Comparison of ENCODE assay signal across 30 mouse cellular contexts in the genomic region with DNA sequence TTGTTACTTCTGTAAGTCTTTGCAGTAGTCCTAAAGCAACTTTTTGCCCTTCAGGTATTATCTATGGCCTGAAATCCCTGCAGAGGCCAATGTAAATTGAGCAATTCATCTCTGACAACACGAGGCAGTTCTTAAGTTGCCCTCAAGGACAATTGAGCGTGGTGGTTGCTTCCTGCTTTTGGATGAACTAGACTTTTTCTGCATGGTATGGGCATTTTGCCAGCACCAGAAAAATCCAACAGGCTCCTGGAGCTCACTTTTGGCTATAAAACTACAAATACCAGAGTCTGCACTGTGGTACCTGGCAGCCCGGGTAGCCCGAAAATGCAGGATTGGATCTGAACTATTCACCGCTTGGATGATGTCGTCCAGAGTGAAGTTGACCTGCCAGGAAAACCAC. TPM values are rescaled to one million over a fixed set of nuclear protein-coding genes. Genes with fewer than 3 reads are reported as not detected.
A peak's percentile ranks its signal among the peaks of the same experiment; 100 is the strongest.
DNase-seq lines count a peak whose midpoint lies in the region; ATAC-seq and TF ChIP-seq lines count a peak whose summit lies in the region.
"Had no signal": no experiment of that assay in that cellular context is flagged by ENCODE, and none has a peak within 500 bp of the region (broad histone marks: within the 10 kb centered on the region; RNA-seq: fewer than 3 reads in every experiment).

No protein-coding gene starts in this region.

- peak; percentile 37 for DNase-seq in intestine, embryonic 14.5 days (ENCODE audit: low spot score)
- DNase-seq in 3T3-L1 (ENCODE audit: low read depth, low spot score), result peak; percentile 22
- peak; percentile 40 for DNase-seq in MEL (ENCODE audit: low read depth, low spot score)
- DNase-seq in adrenal gland, postnatal 14 days, result peak; percentile 56
- DNase-seq in cerebellum, postnatal 14 days, result no peak
- DNase-seq in kidney, adult 8-10 months, result no peak
- DNase-seq in cerebellum, adult 9-10 months, result no peak
- DNase-seq: B cell, adult 2 months; cerebellum, adult 18-20 months; cerebellum, postnatal 10 days; embryo, embryonic 11 days; kidney, adult 18-20 months had no signal

- no peaks in the 10 kb centered on the region for H3K36me3 ChIP-seq in intestine, embryonic 14.5 days (ENCODE audit: control insufficient read depth, insufficient read depth, low read length)
- no peaks in the 10 kb centered on the region for H3K36me3 ChIP-seq in intestine, embryonic 15.5 days
- H3K36me3 ChIP-seq in MEL (ENCODE audit: control insufficient read depth in 1 of 2, insufficient read depth in 2 of 2, low read length in 2 of 2), result no peaks in the 10 kb centered on the region; a peak in 2 of 4 replicates
- H3K36me3 ChIP-seq: embryonic facial prominence, embryonic 15.5 days; forebrain, embryonic 15.5 days; G1E; heart, embryonic 12.5 days; hindbrain, embryonic 10.5 days; kidney, embryonic 15.5 days had no signal

- H3K4me2 ChIP-seq in intestine, embryonic 14.5 days (ENCODE audit: low read length), result no peak overlapping the region
- no peak overlapping the region for H3K4me2 ChIP-seq in intestine, embryonic 15.5 days (replicated peaks)
- H3K4me2 ChIP-seq: embryonic facial prominence, embryonic 15.5 days; forebrain, embryonic 15.5 days; heart, embryonic 12.5 days; hindbrain, embryonic 14.5 days; kidney, embryonic 15.5 days had no signal

- no peaks in the 10 kb centered on the region for H3K9me3 ChIP-seq in intestine, embryonic 14.5 days (ENCODE audit: control insufficient read depth, low read length)
- no peaks in the 10 kb centered on the region for H3K9me3 ChIP-seq in intestine, embryonic 15.5 days
- no peaks in the 10 kb centered on the region for H3K9me3 ChIP-seq in MEL (replicated peaks; ENCODE audit: insufficient read depth, low read length)
- H3K9me3 ChIP-seq: embryonic facial prominence, embryonic 15.5 days; forebrain, embryonic 15.5 days; G1E; heart, embryonic 12.5 days; hindbrain, embryonic 10.5 days; kidney, embryonic 15.5 days had no signal

- H3K27me3 ChIP-seq in intestine, embryonic 14.5 days (replicated peaks; ENCODE audit: control insufficient read depth, insufficient read depth, low read length), result no peaks in the 10 kb centered on the region
- H3K27me3 ChIP-seq in intestine, embryonic 15.5 days (replicated peaks), result no peaks in the 10 kb centered on the region
- no peaks in the 10 kb centered on the region for H3K27me3 ChIP-seq in MEL (ENCODE audit: control insufficient read depth in 1 of 2, insufficient read depth in 2 of 2, low read length in 2 of 2)
- H3K27me3 ChIP-seq: embryonic facial prominence, embryonic 15.5 days; forebrain, embryonic 15.5 days; heart, embryonic 12.5 days; kidney, embryonic 15.5 days had no signal

- H3K4me1 ChIP-seq in intestine, embryonic 14.5 days (replicated peaks; ENCODE audit: control insufficient read depth, insufficient read depth, low read length), result no peaks in the 10 kb centered on the region
- H3K4me1 ChIP-seq in intestine, embryonic 15.5 days (replicated peaks), result no peaks in the 10 kb centered on the region
- H3K4me1 ChIP-seq in MEL (ENCODE audit: control insufficient read depth in 1 of 2, insufficient read depth in 2 of 2, low read length in 2 of 2), result peaks cover 6 to 11% of the 10 kb centered on the region in 2 experiments; a peak in 3 of 4 replicates
- H3K4me1 ChIP-seq: embryonic facial prominence, embryonic 15.5 days; forebrain, embryonic 15.5 days; hindbrain, embryonic 10.5 days; kidney, embryonic 15.5 days had no signal

- H3K4me3 ChIP-seq in intestine, embryonic 14.5 days (ENCODE audit: low read depth, low read length), result no peak overlapping the region
- H3K4me3 ChIP-seq in intestine, embryonic 15.5 days (replicated peaks), result no peak overlapping the region
- no peak overlapping the region for H3K4me3 ChIP-seq in MEL (ENCODE audit: control insufficient read depth in 1 of 2, insufficient read depth in 1 of 2, low read depth in 2 of 2, low read length in 2 of 2)
- H3K4me3 ChIP-seq: embryonic facial prominence, embryonic 15.5 days; erythroblast, embryonic 14.5 days; forebrain, embryonic 15.5 days; heart, embryonic 12.5 days; hindbrain, embryonic 10.5 days; kidney, embryonic 15.5 days had no signal

- no peak for TF ChIP-seq POLR2A in MEL (IDR thresholded peaks at IDR 0.05; ENCODE audit: control insufficient read depth in 1 of 2, insufficient read depth in 1 of 2, low read depth in 1 of 2, low read length in 2 of 2, poor library complexity in 1 of 2)

- TF ChIP-seq RAD21 in MEL (IDR thresholded peaks at IDR 0.05; ENCODE audit: low read depth, low read length), result no peak

- no peak for TF ChIP-seq EP300 in MEL (IDR thresholded peaks at IDR 0.05; ENCODE audit: low read depth in 1 of 2, low read length in 2 of 2)

- H3K27ac ChIP-seq in intestine, embryonic 14.5 days (ENCODE audit: low read depth), result no peak overlapping the region
- no peak overlapping the region for H3K27ac ChIP-seq in intestine, embryonic 15.5 days
- H3K27ac ChIP-seq in MEL (ENCODE audit: control insufficient read depth, low read depth, low read length), result no peak overlapping the region
- H3K27ac ChIP-seq: embryonic facial prominence, embryonic 15.5 days; forebrain, embryonic 15.5 days; hindbrain, embryonic 10.5 days; hindbrain, embryonic 14.5 days; kidney, embryonic 15.5 days had no signal

- no peaks in the 10 kb centered on the region for H3K79me2 ChIP-seq in MEL (ENCODE audit: control insufficient read depth, insufficient read depth, low read length, poor library complexity)

- 71% methylated on average over 6 of the region's 6 CpGs for WGBS in intestine, embryonic 14.5 days
- 68% methylated on average over 6 of the region's 6 CpGs for WGBS in intestine, embryonic 15.5 days

- ATAC-seq in intestine, embryonic 14.5 days (replicated peaks; ENCODE audit: low FRiP score, low TSS enrichment, low read depth), result no peak
- no peak for ATAC-seq in intestine, embryonic 15.5 days
- ATAC-seq: CD4-positive, CD25-positive, alpha-beta regulatory T cell, adult 4 months; forebrain, embryonic 15.5 days had no signal

- no peak overlapping the region for H3K9ac ChIP-seq in intestine, embryonic 14.5 days (ENCODE audit: low read length)
- no peak overlapping the region for H3K9ac ChIP-seq in intestine, embryonic 15.5 days
- no peak overlapping the region for H3K9ac ChIP-seq in MEL (ENCODE audit: control insufficient read depth, low read depth, low read length, poor library complexity, severe bottlenecking)
- H3K9ac ChIP-seq: embryonic facial prominence, embryonic 15.5 days; forebrain, embryonic 15.5 days; heart, embryonic 12.5 days; hindbrain, embryonic 14.5 days; kidney, embryonic 15.5 days had no signal

- no peak for TF ChIP-seq CTCF in MEL (IDR thresholded peaks at IDR 0.05 in 2 of 3, conservative IDR thresholded peaks at IDR 0.05 in 1 of 3; ENCODE audit: control insufficient read depth in 1 of 3, insufficient read depth in 1 of 3, low read depth in 2 of 3, low read length in 3 of 3, poor library complexity in 1 of 3, severe bottlenecking in 1 of 3)

TF ChIP-seq in MEL, 35 proteins besides CTCF, POLR2A, EP300 and RAD21:
- no peak for TF ChIP-seq ZNF384 (IDR thresholded peaks at IDR 0.05; ENCODE audit: low read depth, low read length)
- no peak for TF ChIP-seq MYB (IDR thresholded peaks at IDR 0.05; ENCODE audit: low read depth, low read length)
- TF ChIP-seq USF1 (IDR thresholded peaks at IDR 0.05; ENCODE audit: low read depth, low read length), result no peak
- no peak for TF ChIP-seq POLR2AphosphoS5 (IDR thresholded peaks at IDR 0.05; ENCODE audit: borderline replicate concordance, low read depth, low read length)
- no peak for TF ChIP-seq NRF1 (IDR thresholded peaks at IDR 0.05; ENCODE audit: insufficient read depth, low read depth, low read length, poor library complexity, severe bottlenecking)
- TF ChIP-seq RCOR1 (IDR thresholded peaks at IDR 0.05; ENCODE audit: low read depth, low read length), result no peak
- no peak for TF ChIP-seq GATA1 (IDR thresholded peaks at IDR 0.05; ENCODE audit: low read depth, low read length)
- TF ChIP-seq MAZ (IDR thresholded peaks at IDR 0.05; ENCODE audit: low read depth, low read length), result no peak
- no peak for TF ChIP-seq MAX (IDR thresholded peaks at IDR 0.05; ENCODE audit: low read length)
- no peak for TF ChIP-seq ZC3H11A (IDR thresholded peaks at IDR 0.05; ENCODE audit: low read depth, low read length)
- TF ChIP-seq GABPA (IDR thresholded peaks at IDR 0.05; ENCODE audit: low read depth, low read length), result no peak
- TF ChIP-seq TAL1 (IDR thresholded peaks at IDR 0.05; ENCODE audit: low read length), result no peak
TF ChIP-seq in MEL: peak in this region for 0.

RNA-seq across cellular contexts. Expression of a gene that starts 27.0 kb away (rescaled TPM):
- not detected in 2 replicates for polyA plus RNA-seq in intestine, embryonic 14.5 days (2014; fragmentation: Nextera tagmentation; extraction: Ambion mirVana)
- not detected in 2 replicates for polyA plus RNA-seq in intestine, embryonic 15.5 days (2015; fragmentation: Nextera tagmentation; extraction: Ambion mirVana)
- not detected in 2 replicates for total RNA-seq in MEL (2012; rRNA removed)
- not detected for polyA plus RNA-seq in MEL (2012; ENCODE audit: insufficient read depth in 1 of 2, insufficient read length in 2 of 2, low read depth in 1 of 2, low replicate concordance in 2 of 2, missing spikeins in 1 of 2)
- total RNA-seq in adrenal gland, postnatal 14 days (2021), result not detected in 2 replicates
- total RNA-seq: common myeloid progenitor, adult 5-6 weeks; G1E; gastrocnemius, adult 8-10 months; gastrocnemius, postnatal 4 days; heart, adult 8-10 months; heart, postnatal 25 days had no signal
- polyA plus RNA-seq: CD4-positive, CD25-positive, alpha-beta regulatory T cell, adult 4 months; embryonic facial prominence, embryonic 11.5 days; embryonic facial prominence, embryonic 15.5 days; erythroblast, embryonic 14.5 days; forebrain, embryonic 11.5 days; forebrain, embryonic 15.5 days; G1E; heart, embryonic 12.5 days; heart, embryonic 16.5 days; hindbrain, embryonic 14.5 days; kidney, embryonic 15.5 days had no signal

RNA-seq across cellular contexts. Expression of a gene that starts 37.2 kb away (rescaled TPM):
- polyA plus RNA-seq in intestine, embryonic 14.5 days (2014; fragmentation: Nextera tagmentation; extraction: Ambion mirVana), result not detected in 2 replicates
- polyA plus RNA-seq in intestine, embryonic 15.5 days (2015; fragmentation: Nextera tagmentation; extraction: Ambion mirVana), result not detected in 2 replicates
- total RNA-seq in MEL (2012; rRNA removed), result not detected in 2 replicates
- not detected for polyA plus RNA-seq in MEL (2012; ENCODE audit: insufficient read depth in 1 of 2, insufficient read length in 2 of 2, low read depth in 1 of 2, low replicate concordance in 2 of 2, missing spikeins in 1 of 2)
- total RNA-seq in adrenal gland, postnatal 14 days (2021), result not detected in 2 replicates
- total RNA-seq: common myeloid progenitor, adult 5-6 weeks; G1E; gastrocnemius, adult 8-10 months; gastrocnemius, postnatal 4 days; heart, adult 8-10 months; heart, postnatal 25 days had no signal
- polyA plus RNA-seq: CD4-positive, CD25-positive, alpha-beta regulatory T cell, adult 4 months; embryonic facial prominence, embryonic 11.5 days; erythroblast, embryonic 14.5 days; forebrain, embryonic 11.5 days; forebrain, embryonic 15.5 days; G1E; heart, embryonic 12.5 days; heart, embryonic 16.5 days; hindbrain, embryonic 10.5 days; hindbrain, embryonic 14.5 days; kidney, embryonic 15.5 days had no signal

RNA-seq across cellular contexts. Expression of a gene that starts 39.9 kb away (rescaled TPM):
- 14.4 and 17.2 TPM in 2 replicates for polyA plus RNA-seq in intestine, embryonic 14.5 days (2014; fragmentation: Nextera tagmentation; extraction: Ambion mirVana)
- polyA plus RNA-seq in intestine, embryonic 15.5 days (2015; fragmentation: Nextera tagmentation; extraction: Ambion mirVana), result 10.7 and 11.5 TPM in 2 replicates
- total RNA-seq in MEL (2012; rRNA removed), result 3.9 and 4.0 TPM in 2 replicates
- 10 to 100 TPM in 1 of 2 experiments, not detected in 1; 10.6 TPM for polyA plus RNA-seq in MEL (2012; ENCODE audit: insufficient read depth in 1 of 2, insufficient read length in 2 of 2, low read depth in 1 of 2, low replicate concordance in 2 of 2, missing spikeins in 1 of 2)
- 17.2 and 19.4 TPM in 2 replicates for total RNA-seq in adrenal gland, postnatal 14 days (2021)

Comparison
In these comparisons a context has a peak if more than half of its experiments do, and no peak if none do; other contexts are left out.
1. DNase-seq: peak in intestine, embryonic 14.5 days (single experiment), 3T3-L1 (single experiment), MEL (single experiment) and adrenal gland, postnatal 14 days (single experiment); none in cerebellum, postnatal 14 days (0 of 2), kidney, adult 8-10 months (0 of 2) and cerebellum, adult 9-10 months (single experiment).